Mouse (Mus musculus) heart, embryonic 16.5 days (tissue): Measurements from ENCODE around the gene Galk2. TPM values are rescaled to one million over a fixed set of nuclear protein-coding genes. Genes with fewer than 3 reads are reported as not detected.

Experiments used
- ATAC-seq: fragments of 200-750 bp; cut with Nextera tagmentation; replicated peaks from 2 replicates; pipeline ENCODE4 v1.8.0; 2017; ENCODE audit warnings: moderate number of reproducible peaks; ENCODE audit not compliant: insufficient read depth, low FRiP score; ENCODE audit errors: extremely low read depth
- H3K27ac ChIP-seq: fragments of 300-500 bp; sonication (generic); 2 replicates; pipeline ENCODE4 v1.5.1; 2014; ENCODE audit warnings: mild to moderate bottlenecking, low read length, control low read depth, moderate library complexity
- H3K27me3 ChIP-seq: fragments of 300-500 bp; sonication (generic); 2 replicates; pipeline ENCODE4 v1.6.1; 2014; ENCODE audit warnings: low read length, mixed read lengths; ENCODE audit not compliant: control insufficient read depth, insufficient read depth
- H3K36me3 ChIP-seq: fragments of 300-500 bp; sonication (generic); 2 replicates; pipeline ENCODE4 v1.6.1; 2014; ENCODE audit not compliant: control insufficient read depth, insufficient read depth
- H3K4me1 ChIP-seq: fragments of 300-500 bp; sonication (generic); 2 replicates; pipeline ENCODE4 v1.6.1; 2014; ENCODE audit warnings: low read length, mixed read lengths; ENCODE audit not compliant: control insufficient read depth, insufficient read depth
- H3K4me2 ChIP-seq: fragments of 300-500 bp; sonication (generic); 2 replicates; pipeline ENCODE4 v1.6.1; 2014; ENCODE audit warnings: low read depth, mild to moderate bottlenecking, control low read depth, low read length
- H3K4me3 ChIP-seq: fragments of 300-500 bp; sonication (generic); 2 replicates; pipeline ENCODE4 v1.5.1; 2014; ENCODE audit warnings: mild to moderate bottlenecking, control low read depth, low read length
- H3K9ac ChIP-seq: fragments of 300-500 bp; sonication (generic); 2 replicates; pipeline ENCODE4 v1.6.1; 2014; ENCODE audit warnings: low read length, control low read depth
- H3K9me3 ChIP-seq: fragments of 300-500 bp; sonication (generic); replicated peaks from 2 replicates; pipeline ENCODE4 v1.6.1; 2016; ENCODE audit warnings: low read length; ENCODE audit not compliant: control insufficient read depth
- WGBS: fragments of 180-500 bp; shearing (Covaris S2); extraction: QIAGEN DNeasy Blood & Tissue Kit; methylation state at CpG from one replicate; pipeline ENCODE4 v1.1.7; 2014; 5-methylcytosine and 5-hydroxymethylcytosine counted together
- polyA plus RNA-seq: library from polyadenylated mRNA; unstranded; fragments of >200 nt; fragmentation: Nextera tagmentation; extraction: Ambion mirVana; gene quantifications from 2 replicates; pipeline ENCODE4 v1.2.1, GENCODE M21; 2015

The Galk2 gene
- 29.0 and 32.4 TPM in 2 replicates for polyA plus RNA-seq

DNA sequence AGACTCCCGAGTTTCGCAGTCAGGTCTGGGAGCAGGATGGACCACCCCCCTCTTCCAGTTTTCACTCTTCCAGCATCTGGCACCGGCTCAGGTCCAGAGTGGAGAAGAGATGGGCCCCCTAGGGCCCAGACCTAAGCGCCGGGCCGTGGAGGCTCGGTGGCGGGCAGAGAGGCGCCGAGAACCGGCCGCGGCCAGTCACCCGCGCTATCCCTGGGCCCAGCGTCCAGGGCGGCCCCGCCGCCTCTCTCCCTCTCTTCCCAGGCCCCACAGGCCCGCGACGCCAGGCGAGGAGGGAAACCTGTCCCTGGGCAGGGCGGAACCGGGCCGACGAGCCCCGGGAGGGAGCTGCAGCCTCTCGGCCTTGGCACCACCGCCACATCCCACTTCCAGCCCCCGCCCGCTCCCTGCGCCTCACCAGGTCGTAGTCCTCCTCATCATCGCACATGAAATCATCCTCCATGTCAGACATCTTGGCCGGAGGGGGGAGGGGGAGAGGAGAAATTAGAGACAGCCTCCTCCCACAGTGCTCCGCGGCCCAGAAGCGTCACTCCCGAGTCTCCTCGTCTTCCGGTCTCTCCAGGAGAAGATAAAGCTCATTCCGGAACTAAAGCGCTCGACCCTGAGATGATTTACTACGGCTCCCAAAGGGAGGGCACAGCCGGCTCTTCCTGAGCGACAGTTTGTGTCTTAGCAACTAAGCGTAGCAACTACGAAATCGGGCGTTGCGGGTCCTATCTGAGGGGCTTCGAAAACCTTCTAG is at the start of gene Galk2, which contains the start of gene Cops2:
Gene Galk2 (plus strand): TSS at position 589 of the 760 bp plus-strand sequence.
Gene Cops2 (minus strand): TSS at position 619 of the 760 bp plus-strand sequence.
- ATAC-seq, result peak; percentile 99
- no peaks in the 10 kb centered on the region for H3K27me3 ChIP-seq
- under 1% methylated on average over 52 of the region's 54 CpGs for WGBS

DNA sequence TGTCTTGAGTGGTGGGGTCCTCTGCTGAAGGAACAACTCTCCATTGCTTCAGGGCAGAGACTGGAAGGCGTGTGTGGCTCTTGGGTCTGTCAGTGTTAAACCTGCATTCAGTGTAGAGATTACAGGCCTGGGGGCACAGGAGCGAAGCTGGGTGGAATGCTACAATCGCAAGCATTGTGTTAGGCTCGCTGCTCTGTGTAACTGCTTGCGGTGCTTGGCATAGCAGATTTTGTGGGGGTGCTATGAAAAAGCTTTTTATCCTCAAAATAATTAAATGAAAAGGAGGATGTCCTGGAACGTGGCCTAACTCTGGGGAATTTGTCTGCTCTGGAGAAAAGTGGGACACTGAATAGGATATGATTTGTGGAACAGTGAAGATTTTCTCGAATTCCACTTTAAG is 49.4 kb upstream of the Galk2 start:
- Histone ChIP-seq H3K4me3 (no peak overlapping the region), H3K27me3 (no peaks in the 10 kb centered on the region), H3K9me3 (no peaks in the 10 kb centered on the region; the same call in none of the 2 replicates), H3K9ac (no peak overlapping the region), H3K36me3 (no peaks in the 10 kb centered on the region), H3K4me1 (no peaks in the 10 kb centered on the region), H3K4me2 (no peak overlapping the region), H3K27ac (no peak overlapping the region)
- no peak for ATAC-seq
- WGBS, result 74% methylated on average over 7 of the region's 7 CpGs

More for the DNA sequence above, at the start of gene Galk2, which contains the start of gene Cops2:
- Histone ChIP-seq H3K9me3 (no peaks in the 10 kb centered on the region), H3K36me3 (no peaks in the 10 kb centered on the region), H3K4me2 (peak within 1 kb of the TSS; percentile 85), H3K27ac (peak within 1 kb of the TSS; percentile 83), H3K9ac (peak within 1 kb of the TSS; percentile 92), H3K4me1 (peaks cover 7% of the 10 kb centered on the region), H3K4me3 (peak within 1 kb of the TSS; percentile 72)

DNA sequence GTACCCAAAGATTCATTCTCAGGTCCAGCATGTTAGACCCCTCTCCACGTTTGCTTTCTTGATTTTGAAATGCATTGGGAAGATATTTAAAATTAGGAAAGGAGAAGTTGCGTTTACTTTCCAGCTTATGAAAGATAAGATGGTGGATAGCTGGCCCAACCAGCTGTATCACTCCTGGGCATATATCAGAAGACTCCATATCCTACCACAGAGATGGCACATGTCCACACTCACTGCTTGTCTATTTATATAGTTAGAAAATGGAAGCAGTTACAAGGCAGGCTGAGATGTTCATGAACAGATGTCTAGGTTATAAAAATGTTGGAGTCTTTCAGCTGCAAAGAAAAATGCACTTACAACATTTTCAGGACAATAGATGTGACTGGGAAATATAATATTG is 47.6 kb upstream of the Galk2 start:
- 62% methylated on average over 2 of the region's 2 CpGs for WGBS
- no peak for ATAC-seq
- Histone ChIP-seq H3K9ac (no peak overlapping the region), H3K4me1 (no peaks in the 10 kb centered on the region), H3K9me3 (no peaks in the 10 kb centered on the region; the same call in 1 of the 2 replicates), H3K36me3 (no peaks in the 10 kb centered on the region), H3K4me3 (no peak overlapping the region), H3K27me3 (no peaks in the 10 kb centered on the region), H3K27ac (no peak overlapping the region), H3K4me2 (no peak overlapping the region)

DNA sequence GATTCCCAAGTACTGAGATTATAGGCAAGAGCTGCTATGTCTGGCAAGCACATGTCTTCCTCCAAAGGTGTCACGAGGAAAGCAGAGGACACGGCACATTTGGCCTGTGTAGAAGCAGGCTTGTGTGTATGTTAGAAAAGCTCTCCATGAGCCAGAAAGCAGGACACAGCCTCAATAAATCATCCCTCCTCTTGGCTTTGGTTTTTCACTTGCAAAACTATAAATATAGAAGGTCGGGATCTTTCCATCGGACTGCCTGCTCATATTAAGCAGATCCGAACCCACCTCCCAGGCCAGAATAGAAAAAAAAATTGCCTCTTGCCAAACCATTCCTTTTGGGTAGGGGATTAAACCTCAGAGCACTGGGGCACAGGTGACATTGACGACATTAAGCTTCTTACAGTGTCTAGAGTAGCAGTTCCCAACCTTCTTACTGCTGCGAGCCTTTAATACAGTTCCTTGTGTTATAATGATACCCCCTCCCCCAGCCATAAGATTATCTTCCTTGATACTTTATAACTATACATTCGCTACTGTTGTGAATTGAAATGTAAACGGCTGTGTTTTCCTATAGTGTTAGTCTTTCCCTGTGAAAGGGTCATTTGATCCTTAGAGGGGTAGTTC is 44.8 kb upstream of the Galk2 start:
- no peak overlapping the region for H3K9ac ChIP-seq
- H3K36me3 ChIP-seq, result no peaks in the 10 kb centered on the region
- H3K4me1 ChIP-seq, result no peaks in the 10 kb centered on the region
- H3K9me3 ChIP-seq, result no peaks in the 10 kb centered on the region
- H3K4me3 ChIP-seq, result no peak overlapping the region
- no peak overlapping the region for H3K27ac ChIP-seq
- H3K4me2 ChIP-seq, result no peak overlapping the region
- 63% methylated on average over 9 of the region's 9 CpGs for WGBS
- no peak for ATAC-seq
- no peaks in the 10 kb centered on the region for H3K27me3 ChIP-seq

DNA sequence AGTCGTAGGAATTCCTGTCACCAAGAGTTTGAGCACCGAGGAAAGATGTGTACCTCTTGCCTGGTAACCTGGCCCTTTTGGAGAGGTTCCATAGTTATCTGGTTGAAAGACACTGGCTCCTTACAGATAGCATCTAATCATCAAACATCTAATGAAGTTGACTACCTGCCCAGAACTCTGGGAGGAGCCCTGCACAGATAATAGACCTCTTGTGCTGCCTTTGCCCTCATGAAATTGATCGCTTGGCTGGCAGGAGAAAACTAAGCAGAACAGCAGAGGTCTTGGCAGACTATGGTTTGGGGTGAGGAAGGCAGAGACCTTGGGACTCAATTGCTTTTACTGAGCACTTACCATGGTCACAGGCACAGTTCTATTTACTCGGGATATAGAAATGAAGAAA is 38.5 kb upstream of the Galk2 start:
- ATAC-seq, result no peak
- no peak overlapping the region for H3K9ac ChIP-seq
- H3K27ac ChIP-seq, result no peak overlapping the region
- H3K4me1 ChIP-seq, result no peaks in the 10 kb centered on the region
- no peaks in the 10 kb centered on the region for H3K9me3 ChIP-seq
- H3K27me3 ChIP-seq, result no peaks in the 10 kb centered on the region
- no peaks in the 10 kb centered on the region for H3K36me3 ChIP-seq
- H3K4me2 ChIP-seq, result no peak overlapping the region
- no peak overlapping the region for H3K4me3 ChIP-seq
- 78% methylated on average over 4 of the region's 4 CpGs for WGBS

DNA sequence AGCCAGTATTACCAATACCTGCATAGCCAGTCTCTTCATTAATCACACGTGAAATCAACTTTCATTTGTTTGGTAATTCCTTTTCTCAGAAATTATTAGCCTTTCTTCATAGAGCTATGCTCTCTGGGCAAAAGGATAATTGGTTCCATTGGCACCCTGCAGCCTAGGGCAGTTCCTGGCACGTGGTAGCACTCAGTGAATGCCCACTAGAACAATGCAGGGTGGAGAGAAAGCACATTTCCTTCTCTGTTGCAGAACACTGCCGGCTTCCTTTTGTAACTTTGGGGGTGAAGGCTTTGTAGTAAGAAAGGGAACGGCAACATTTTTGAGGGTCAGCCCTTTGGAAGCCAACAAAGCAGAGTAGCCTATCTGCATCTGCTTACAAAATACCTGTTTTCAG is 32.7 kb upstream of the Galk2 start:
- no peaks in the 10 kb centered on the region for H3K9me3 ChIP-seq
- no peak overlapping the region for H3K9ac ChIP-seq
- 76% methylated on average over 4 of the region's 4 CpGs for WGBS
- H3K36me3 ChIP-seq, result peaks cover 5% of the 10 kb centered on the region; the same call in 1 of the 2 replicates
- no peak overlapping the region for H3K27ac ChIP-seq
- H3K4me2 ChIP-seq, result no peak overlapping the region
- no peaks in the 10 kb centered on the region for H3K4me1 ChIP-seq
- ATAC-seq, result no peak
- H3K27me3 ChIP-seq, result no peaks in the 10 kb centered on the region
- H3K4me3 ChIP-seq, result no peak overlapping the region

DNA sequence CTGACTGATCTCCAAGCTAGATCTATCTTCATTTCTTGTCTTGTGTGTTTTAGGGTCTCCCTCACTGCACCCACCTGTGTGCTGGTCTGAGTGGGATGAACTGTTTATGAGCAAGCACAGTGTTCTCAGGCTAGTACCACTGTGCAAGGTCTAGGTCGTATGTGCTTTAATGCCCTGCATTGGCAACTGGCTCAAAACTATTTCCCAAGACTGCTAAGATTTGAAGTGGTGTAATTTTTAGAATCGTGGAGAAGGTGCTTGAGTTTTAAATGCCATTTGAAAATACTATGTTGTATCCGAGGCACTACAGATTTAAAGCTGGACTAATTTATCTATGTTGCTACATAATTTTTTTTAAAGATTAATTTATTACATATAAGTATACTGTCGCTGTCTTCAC is 31.0 kb upstream of the Galk2 start:
- ATAC-seq, result no peak
- no peak overlapping the region for H3K27ac ChIP-seq
- H3K4me3 ChIP-seq, result no peak overlapping the region
- peaks cover 18% of the 10 kb centered on the region for H3K36me3 ChIP-seq
- H3K9me3 ChIP-seq, result no peaks in the 10 kb centered on the region
- H3K4me1 ChIP-seq, result no peaks in the 10 kb centered on the region
- no peak overlapping the region for H3K4me2 ChIP-seq
- no peak overlapping the region for H3K9ac ChIP-seq
- 80% methylated on average over 4 of the region's 4 CpGs for WGBS
- H3K27me3 ChIP-seq, result no peaks in the 10 kb centered on the region

DNA sequence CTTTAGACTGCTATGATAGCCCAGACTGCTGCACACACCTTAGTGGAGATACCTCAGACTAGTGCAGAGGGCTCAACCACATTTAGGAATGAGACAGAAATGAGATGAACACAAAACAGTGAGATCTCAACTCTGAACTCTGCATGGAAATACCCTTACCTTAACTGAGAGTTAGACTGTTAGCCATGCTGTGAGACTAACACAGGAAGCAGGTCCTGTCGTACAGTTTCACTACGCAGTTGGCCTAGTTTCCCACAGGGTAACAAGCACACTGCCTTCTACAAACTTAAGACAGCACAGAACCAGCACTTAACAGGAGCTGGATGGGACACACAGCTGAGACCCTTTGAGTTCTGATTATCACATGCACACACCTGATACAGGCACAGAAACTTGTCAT is 29.0 kb upstream of the Galk2 start:
- no peak for ATAC-seq
- no peaks in the 10 kb centered on the region for H3K4me1 ChIP-seq
- H3K4me3 ChIP-seq, result no peak overlapping the region
- no peak overlapping the region for H3K4me2 ChIP-seq
- no peaks in the 10 kb centered on the region for H3K9me3 ChIP-seq
- no peaks in the 10 kb centered on the region for H3K27me3 ChIP-seq
- no peak overlapping the region for H3K27ac ChIP-seq
- H3K36me3 ChIP-seq, result peaks cover 27% of the 10 kb centered on the region
- no peak overlapping the region for H3K9ac ChIP-seq
- 96% methylated on average over 2 of the region's 2 CpGs for WGBS

DNA sequence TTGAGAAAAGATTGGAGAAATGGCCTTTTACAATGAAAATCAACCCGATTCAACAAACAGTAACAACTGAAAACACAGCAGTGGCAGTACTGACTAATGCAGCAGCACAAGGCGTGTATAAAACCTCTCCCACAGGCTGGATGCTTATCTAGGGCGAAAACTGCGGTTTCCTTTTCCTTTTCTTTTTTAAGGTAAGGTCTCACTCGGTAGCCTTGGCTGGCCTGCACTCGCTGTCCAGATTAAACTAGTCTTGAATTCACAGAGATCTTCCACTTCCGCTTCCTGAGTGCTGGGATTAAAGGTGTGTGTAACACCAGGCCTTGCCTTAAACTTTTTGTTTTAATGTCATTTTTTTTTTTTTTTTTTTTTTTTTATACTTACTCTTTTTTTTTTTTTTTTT is 20.8 kb upstream of the Galk2 start:
- Histone ChIP-seq H3K9me3 (no peaks in the 10 kb centered on the region), H3K9ac (no peak overlapping the region), H3K27me3 (no peaks in the 10 kb centered on the region), H3K4me2 (no peak overlapping the region), H3K27ac (no peak overlapping the region), H3K4me1 (no peaks in the 10 kb centered on the region), H3K4me3 (no peak overlapping the region), H3K36me3 (peaks cover 34% of the 10 kb centered on the region)
- WGBS, result 88% methylated on average over 7 of the region's 7 CpGs
- ATAC-seq, result no peak
